Mouse (Mus musculus) lung, postnatal 0 days (tissue): Measurements from ENCODE around the gene A430005L14Rik. TPM values are rescaled to one million over a fixed set of nuclear protein-coding genes. Genes with fewer than 3 reads are reported as not detected.

Experiments
- ATAC-seq: fragments of 200-750 bp; cut with Nextera tagmentation; 2 replicates; pipeline ENCODE4 v1.8.0; 2017; ENCODE audit warnings: moderate library complexity
- DNase-seq: peaks from one replicate; pipeline ENCODE4 v3.0.0-alpha.2; 2016; ENCODE audit warnings: low spot score
- H3K27ac ChIP-seq: fragments of 300-500 bp; sonication (generic); 2 replicates; pipeline ENCODE4 v1.5.1; 2014; ENCODE audit warnings: antibody characterized with exemption, mild to moderate bottlenecking, low read length, mixed read lengths
- H3K27me3 ChIP-seq: fragments of 300-500 bp; sonication (generic); replicated peaks from 2 replicates; pipeline ENCODE4 v1.6.1; 2014; ENCODE audit warnings: low read length, mixed read lengths; ENCODE audit not compliant: insufficient read depth
- H3K36me3 ChIP-seq: fragments of 300-500 bp; sonication (generic); 2 replicates; pipeline ENCODE4 v1.6.1; 2014; ENCODE audit warnings: low read length, mixed read lengths; ENCODE audit not compliant: insufficient read depth
- H3K4me1 ChIP-seq: fragments of 300-500 bp; sonication (generic); 2 replicates; pipeline ENCODE4 v1.6.1; 2014; ENCODE audit warnings: antibody characterized with exemption, low read depth, low read length, mixed read lengths; ENCODE audit not compliant: insufficient read depth
- H3K4me2 ChIP-seq: fragments of 300-500 bp; sonication (generic); replicated peaks from 2 replicates; pipeline ENCODE4 v1.6.1; 2014; ENCODE audit warnings: low read depth, mild to moderate bottlenecking, low read length, moderate library complexity, mixed read lengths
- H3K4me3 ChIP-seq: fragments of 300-500 bp; sonication (generic); 2 replicates; pipeline ENCODE4 v1.5.1; 2014; ENCODE audit warnings: low read depth, low read length
- H3K9ac ChIP-seq: fragments of 300-500 bp; sonication (generic); replicated peaks from 2 replicates; pipeline ENCODE4 v1.6.1; 2014; ENCODE audit warnings: low read depth, mild to moderate bottlenecking
- H3K9me3 ChIP-seq: fragments of 300-500 bp; sonication (generic); 2 replicates; pipeline ENCODE4 v1.6.1; 2016; ENCODE audit warnings: low read length, mixed read lengths
- CTCF ChIP-seq: IDR thresholded peaks from 2 replicates; pipeline ENCODE4 v1.5.1; 2016; ENCODE audit warnings: antibody characterized with exemption, mild to moderate bottlenecking
- EP300 ChIP-seq: IDR thresholded peaks from 2 replicates; pipeline ENCODE4 v1.6.1; 2016; ENCODE audit warnings: antibody characterized with exemption, mild to moderate bottlenecking, control low read depth
- WGBS: fragments of 180-500 bp; shearing (Covaris S2); extraction: QIAGEN DNeasy Blood & Tissue Kit; methylation state at CpG from one replicate; pipeline ENCODE4 v1.1.7; 2014; 5-methylcytosine and 5-hydroxymethylcytosine counted together
- polyA plus RNA-seq: library from polyadenylated mRNA; unstranded; fragments of >200 nt; fragmentation: Nextera tagmentation; extraction: Ambion mirVana; gene quantifications from 2 replicates; pipeline ENCODE4 v1.2.1, GENCODE M21; 2015

A430005L14Rik gene
- polyA plus RNA-seq, 1 experiment from 2014 or later, result 57.6 TPM

DNA sequence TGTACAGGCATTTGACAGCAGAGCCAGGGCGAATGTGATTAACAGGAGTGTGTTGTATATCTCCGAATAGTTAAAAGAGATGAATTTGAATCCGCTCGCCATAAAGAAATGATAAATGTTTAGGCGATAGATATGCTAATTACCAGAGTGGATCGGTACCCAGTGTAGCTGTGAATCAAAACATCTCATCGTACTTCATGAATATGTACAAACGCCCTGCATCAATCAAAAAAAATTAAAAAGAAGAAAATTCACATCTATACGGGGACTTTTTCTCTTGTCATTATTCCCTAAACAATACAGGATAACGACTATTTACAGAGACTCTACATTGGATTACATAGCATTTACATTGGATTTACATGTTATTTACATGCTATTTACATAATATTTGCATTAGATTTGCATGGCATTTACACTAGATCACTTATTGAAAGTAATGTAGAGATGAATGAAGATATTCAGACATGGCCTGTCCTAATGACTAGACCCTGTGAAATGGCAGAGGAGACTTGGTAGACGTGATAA lies 28.2 kb upstream of the A430005L14Rik start:
- Histone ChIP-seq H3K9ac (no peak overlapping the region), H3K27ac (no peak overlapping the region), H3K9me3 (no peaks in the 10 kb centered on the region), H3K36me3 (no peaks in the 10 kb centered on the region), H3K4me2 (no peak overlapping the region), H3K4me1 (no peaks in the 10 kb centered on the region), H3K4me3 (no peak overlapping the region), H3K27me3 (no peaks in the 10 kb centered on the region)
- WGBS, result 81% methylated on average over 11 of the region's 11 CpGs
- ATAC-seq (no peak), DNase-seq (no peak)
- no peak for TF ChIP-seq EP300
- TF ChIP-seq CTCF, result no peak

DNA sequence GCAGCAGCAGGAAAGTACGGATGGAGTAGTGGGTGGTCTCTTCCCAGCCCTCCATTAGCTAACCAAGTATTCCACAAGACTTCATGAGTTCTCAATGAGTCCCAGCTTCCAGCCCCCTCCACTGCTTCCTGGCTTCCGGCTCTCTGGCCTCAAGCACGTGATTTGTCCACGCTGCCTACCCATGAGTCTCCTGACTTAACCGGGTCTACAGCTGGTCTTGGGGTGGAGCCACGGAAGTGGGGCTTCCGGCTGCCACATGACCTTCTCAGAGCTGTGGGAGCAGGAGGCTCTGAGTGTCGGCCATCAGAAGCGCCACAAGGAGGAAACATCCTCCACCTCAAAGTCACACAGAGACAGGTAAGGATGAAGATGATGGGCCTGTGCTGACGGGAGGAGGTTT lies 27.6 kb upstream of the A430005L14Rik start:
- DNase-seq, result no peak
- no peaks in the 10 kb centered on the region for H3K9me3 ChIP-seq
- WGBS, result 53% methylated on average over 10 of the region's 10 CpGs
- H3K4me2 ChIP-seq, result no peak overlapping the region
- no peak overlapping the region for H3K27ac ChIP-seq
- H3K36me3 ChIP-seq, result no peaks in the 10 kb centered on the region
- no peaks in the 10 kb centered on the region for H3K27me3 ChIP-seq
- H3K4me3 ChIP-seq, result no peak overlapping the region
- ATAC-seq, result no peak
- TF ChIP-seq CTCF (no peak), EP300 (no peak)
- no peak overlapping the region for H3K9ac ChIP-seq
- H3K4me1 ChIP-seq, result no peaks in the 10 kb centered on the region

DNA sequence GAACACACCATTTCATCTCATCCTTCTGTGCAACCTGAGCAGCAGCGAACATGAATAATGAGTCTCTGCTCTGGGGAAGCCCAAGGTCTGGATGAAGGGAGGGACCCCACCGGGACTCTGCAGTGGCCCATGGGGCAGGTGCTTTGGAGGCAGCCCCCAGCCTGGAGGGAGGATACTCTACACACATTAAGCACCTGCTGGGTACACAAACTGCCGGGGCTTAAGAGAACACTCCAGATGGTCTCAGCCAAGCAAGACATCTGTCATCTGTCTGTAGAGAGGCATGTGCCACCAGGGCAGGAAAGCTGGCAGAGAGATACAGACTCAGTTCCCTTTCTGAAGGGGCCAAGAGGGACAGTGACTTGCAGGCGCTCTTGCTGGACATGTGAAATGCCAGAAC lies 27.1 kb upstream of the A430005L14Rik start:
- no peaks in the 10 kb centered on the region for H3K4me1 ChIP-seq
- no peak overlapping the region for H3K9ac ChIP-seq
- no peak for DNase-seq
- H3K4me3 ChIP-seq, result no peak overlapping the region
- TF ChIP-seq EP300, result no peak
- TF ChIP-seq CTCF, result no peak
- H3K27ac ChIP-seq, result no peak overlapping the region
- no peaks in the 10 kb centered on the region for H3K36me3 ChIP-seq
- H3K9me3 ChIP-seq, result no peaks in the 10 kb centered on the region
- H3K27me3 ChIP-seq, result no peaks in the 10 kb centered on the region
- 60% methylated on average over 4 of the region's 4 CpGs for WGBS
- ATAC-seq, result no peak
- H3K4me2 ChIP-seq, result no peak overlapping the region

DNA sequence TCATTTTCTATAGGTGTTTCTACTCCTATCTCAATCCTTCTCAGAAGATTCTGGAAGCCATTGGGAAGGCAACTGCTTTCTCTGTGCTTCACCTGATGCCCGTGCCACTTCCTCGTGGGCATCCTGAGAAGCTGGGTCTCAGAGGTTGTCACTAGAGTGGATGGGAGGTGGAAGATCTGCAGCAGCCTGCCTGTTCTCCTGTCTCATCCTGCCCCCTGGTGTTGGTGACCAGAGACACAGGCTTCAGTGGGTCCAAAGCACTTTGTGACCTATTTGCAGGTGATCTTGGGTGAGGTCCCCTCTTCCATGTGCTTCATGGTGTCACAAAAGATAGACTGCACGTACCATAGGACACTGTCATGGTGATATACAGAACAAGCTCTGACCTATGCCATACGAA lies 13.8 kb upstream of the A430005L14Rik start:
- no peaks in the 10 kb centered on the region for H3K9me3 ChIP-seq
- H3K27ac ChIP-seq, result no peak overlapping the region
- ATAC-seq, result no peak
- no peak for TF ChIP-seq EP300
- peak; percentile 67 for TF ChIP-seq CTCF
- DNase-seq, result no peak
- 53% methylated on average over 4 of the region's 4 CpGs for WGBS
- no peaks in the 10 kb centered on the region for H3K36me3 ChIP-seq
- H3K27me3 ChIP-seq, result no peaks in the 10 kb centered on the region
- no peaks in the 10 kb centered on the region for H3K4me1 ChIP-seq
- H3K4me3 ChIP-seq, result no peak overlapping the region
- H3K4me2 ChIP-seq, result no peak overlapping the region
- H3K9ac ChIP-seq, result no peak overlapping the region

DNA sequence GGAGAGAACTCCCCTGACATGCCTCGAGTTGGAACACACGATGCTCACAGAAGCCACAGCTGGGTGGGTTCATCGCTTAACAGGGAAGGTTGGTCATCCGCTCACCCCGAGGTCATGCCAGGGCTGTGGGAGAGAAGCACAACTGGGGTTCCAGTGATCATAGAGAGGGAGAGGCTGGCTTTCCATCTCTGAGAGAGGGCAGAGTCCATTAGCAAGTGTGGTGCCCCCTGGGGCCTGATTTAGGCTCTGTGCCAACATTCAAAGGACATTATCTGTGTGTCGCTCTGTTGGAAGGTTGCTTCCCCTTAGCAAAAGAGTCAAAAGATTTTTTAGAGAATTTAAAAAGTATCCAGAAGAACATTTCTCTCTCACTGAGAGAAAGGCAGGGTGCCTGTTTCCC lies 12.8 kb upstream of the A430005L14Rik start:
- ATAC-seq, result no peak
- TF ChIP-seq CTCF (no peak), EP300 (no peak)
- Histone ChIP-seq H3K4me1 (no peaks in the 10 kb centered on the region), H3K27me3 (no peaks in the 10 kb centered on the region), H3K9ac (no peak overlapping the region), H3K27ac (no peak overlapping the region), H3K4me2 (no peak overlapping the region), H3K4me3 (no peak overlapping the region), H3K36me3 (no peaks in the 10 kb centered on the region), H3K9me3 (no peaks in the 10 kb centered on the region)
- WGBS, result 38% methylated on average over 6 of the region's 6 CpGs
- no peak for DNase-seq

GRCm38 (mm10) chr4:153945741-153946140 lies 11.3 kb upstream of the A430005L14Rik start:
- ATAC-seq, result no peak
- Histone ChIP-seq H3K4me3 (no peak overlapping the region), H3K27ac (no peak overlapping the region), H3K9me3 (no peaks in the 10 kb centered on the region), H3K27me3 (no peaks in the 10 kb centered on the region), H3K4me1 (no peaks in the 10 kb centered on the region), H3K4me2 (no peak overlapping the region), H3K9ac (no peak overlapping the region), H3K36me3 (no peaks in the 10 kb centered on the region)
- 77% methylated on average over 6 of the region's 6 CpGs for WGBS
- TF ChIP-seq CTCF (no peak), EP300 (no peak)
- DNase-seq, result no peak

DNA sequence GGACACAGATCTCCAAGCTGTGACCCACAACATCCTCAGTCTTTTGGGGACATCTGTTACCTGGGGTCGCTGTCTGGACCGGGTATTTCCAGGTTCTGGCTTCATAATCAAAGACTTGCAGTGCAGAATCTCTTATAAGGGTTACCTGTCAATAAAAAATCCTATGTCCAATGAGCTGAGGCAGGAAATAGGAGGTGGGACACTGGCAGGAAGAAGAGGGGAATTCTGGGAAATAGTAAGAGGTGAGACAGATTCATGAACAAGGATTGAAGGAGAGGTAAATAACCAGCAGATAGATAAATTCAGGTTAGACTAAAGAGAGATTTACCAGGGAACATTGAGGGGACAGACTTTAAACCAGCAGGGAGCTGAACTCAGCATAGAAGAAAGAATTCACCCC lies 6.7 kb upstream of the A430005L14Rik start:
- TF ChIP-seq EP300 (no peak), CTCF (no peak)
- H3K27ac ChIP-seq, result no peak overlapping the region
- H3K36me3 ChIP-seq, result no peaks in the 10 kb centered on the region
- H3K27me3 ChIP-seq, result no peaks in the 10 kb centered on the region
- H3K4me1 ChIP-seq, result no peaks in the 10 kb centered on the region
- WGBS, result 55% methylated on average over 2 of the region's 2 CpGs
- no peak for DNase-seq
- ATAC-seq, result no peak
- no peak overlapping the region for H3K4me2 ChIP-seq
- H3K9ac ChIP-seq, result no peak overlapping the region
- H3K9me3 ChIP-seq, result no peaks in the 10 kb centered on the region
- H3K4me3 ChIP-seq, result no peak overlapping the region
